Mouse (Mus musculus): ENCODE data around the gene Tk2. TPM values are rescaled to one million over a fixed set of nuclear protein-coding genes. Genes with fewer than 3 reads are reported as not detected.

The Tk2 gene
- total RNA-seq, 1 experiment = 9.8 TPM

DNA sequence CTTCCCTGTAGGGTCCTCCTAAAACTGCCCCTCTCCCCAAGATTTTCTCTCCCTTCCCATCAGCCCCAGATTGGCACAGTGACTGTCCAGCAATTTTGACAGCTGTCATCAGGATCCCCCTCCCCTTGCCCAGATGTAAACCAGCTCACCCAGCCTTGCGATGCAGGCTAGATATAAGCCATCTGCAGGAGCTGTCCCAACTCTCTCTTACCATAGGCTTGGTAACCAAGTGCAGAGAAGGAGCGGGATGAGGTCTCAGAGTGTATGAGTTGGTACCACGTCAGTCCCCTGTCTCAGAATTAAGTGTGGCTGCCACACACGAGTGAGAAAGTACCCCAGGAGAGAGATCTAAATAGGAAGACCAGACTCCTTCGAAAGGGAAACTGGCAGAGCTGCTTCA lies 59.9 kb downstream of the Tk2 start:
- Histone ChIP-seq H3K9ac (ENCODE audit: insufficient read depth, low read depth, low read length, poor library complexity, severe bottlenecking) (no peak overlapping the region), H3K4me3 (ENCODE audit: insufficient read depth in 1 of 2, low read depth in 1 of 2, low read length in 2 of 2, poor library complexity in 1 of 2, severe bottlenecking in 1 of 2) (no peak overlapping the region), H3K9me3 (ENCODE audit: control insufficient read depth, insufficient read depth, low read depth, low read length) (no peaks in the 10 kb centered on the region), H3K4me1 (ENCODE audit: control insufficient read depth in 2 of 2, insufficient read depth in 2 of 2, low read length in 2 of 2, poor library complexity in 1 of 2) (no peaks in the 10 kb centered on the region), H3K27ac (ENCODE audit: insufficient read depth, low read depth, low read length, poor library complexity, severe bottlenecking) (no peak overlapping the region), H3K36me3 (ENCODE audit: control insufficient read depth, insufficient read depth, low read length, poor library complexity, severe bottlenecking) (no peaks in the 10 kb centered on the region)
- in situ Hi-C loops (cut with MboI; ENCODE audit: low sequenced_read_pairs in 2 of 2, unreplicated experiment in 2 of 2) = no loop called here
- TF ChIP-seq CHD2 (IDR thresholded peaks at IDR 0.05; ENCODE audit: low read depth, low read length) = no peak
- DNase-seq (ENCODE audit: low read depth, low spot score) = no peak

DNA sequence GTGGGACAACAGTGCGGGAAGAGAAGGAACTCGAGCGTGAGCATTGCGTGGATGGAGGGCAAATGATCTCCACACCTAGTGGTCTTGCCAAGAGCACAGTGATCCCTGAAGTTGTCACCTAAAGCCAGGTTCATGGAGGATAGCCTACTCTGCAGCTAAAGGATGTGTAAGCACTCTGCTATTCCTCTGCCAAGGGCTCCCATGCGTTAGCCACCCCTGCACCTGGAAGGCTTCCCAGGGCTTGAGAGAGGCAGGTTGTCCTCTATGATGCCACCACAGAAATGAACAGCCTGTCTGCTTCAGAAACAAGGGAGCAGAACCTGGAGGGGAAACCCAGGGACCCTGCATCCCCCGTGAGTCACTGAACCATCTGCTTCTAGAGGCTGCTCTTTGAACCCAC lies 60.7 kb downstream of the Tk2 start:
- H3K27ac ChIP-seq (ENCODE audit: insufficient read depth, low read depth, low read length, poor library complexity, severe bottlenecking) = no peak overlapping the region
- H3K9ac ChIP-seq (ENCODE audit: insufficient read depth, low read depth, low read length, poor library complexity, severe bottlenecking) = no peak overlapping the region
- in situ Hi-C loops (cut with MboI; ENCODE audit: low sequenced_read_pairs in 2 of 2, unreplicated experiment in 2 of 2) = no loop called here
- H3K9me3 ChIP-seq (ENCODE audit: control insufficient read depth, insufficient read depth, low read depth, low read length) = no peaks in the 10 kb centered on the region
- H3K36me3 ChIP-seq (ENCODE audit: control insufficient read depth, insufficient read depth, low read length, poor library complexity, severe bottlenecking) = no peaks in the 10 kb centered on the region
- TF ChIP-seq ZNF384 (IDR thresholded peaks at IDR 0.05; ENCODE audit: low read depth, low read length) (no peak), MAFK (IDR thresholded peaks at IDR 0.05; ENCODE audit: insufficient read depth, low read depth, low read length) (no peak), HCFC1 (IDR thresholded peaks at IDR 0.05; ENCODE audit: borderline replicate concordance, insufficient read depth, low read length) (no peak), CHD2 (IDR thresholded peaks at IDR 0.05; ENCODE audit: low read depth, low read length) (no peak), ZC3H11A (IDR thresholded peaks at IDR 0.05; ENCODE audit: borderline replicate concordance, low read depth, low read length) (no peak)
- no peak for DNase-seq (ENCODE audit: low read depth, low spot score)
- H3K4me3 ChIP-seq (ENCODE audit: insufficient read depth in 1 of 2, low read depth in 1 of 2, low read length in 2 of 2, poor library complexity in 1 of 2, severe bottlenecking in 1 of 2) = no peak overlapping the region
- H3K4me1 ChIP-seq (ENCODE audit: control insufficient read depth in 2 of 2, insufficient read depth in 2 of 2, low read length in 2 of 2, poor library complexity in 1 of 2) = no peaks in the 10 kb centered on the region

DNA sequence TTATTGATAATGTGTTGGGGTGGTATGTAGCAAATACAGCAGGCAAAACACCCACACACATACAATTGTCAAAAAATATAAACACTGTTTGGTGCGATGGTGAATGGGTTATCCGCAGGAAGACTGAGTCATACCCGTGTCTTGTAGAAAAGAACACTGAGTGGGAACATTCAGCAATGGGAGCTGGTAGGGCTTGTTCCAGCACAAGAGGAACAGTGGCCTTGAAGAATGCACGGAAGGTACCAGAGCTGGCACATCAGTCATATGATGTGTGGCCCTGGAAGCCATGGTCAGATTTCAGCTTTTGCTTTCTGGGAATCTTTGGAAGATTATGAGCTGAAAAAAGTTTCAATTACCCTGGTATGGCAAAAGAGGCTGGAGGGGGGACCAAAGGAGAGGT lies 61.5 kb downstream of the Tk2 start:
- no peak for DNase-seq (ENCODE audit: low read depth, low spot score)
- no peak overlapping the region for H3K27ac ChIP-seq (ENCODE audit: insufficient read depth, low read depth, low read length, poor library complexity, severe bottlenecking)
- no peak overlapping the region for H3K4me3 ChIP-seq (ENCODE audit: insufficient read depth in 1 of 2, low read depth in 1 of 2, low read length in 2 of 2, poor library complexity in 1 of 2, severe bottlenecking in 1 of 2)
- H3K4me1 ChIP-seq (ENCODE audit: control insufficient read depth in 2 of 2, insufficient read depth in 2 of 2, low read length in 2 of 2, poor library complexity in 1 of 2) = no peaks in the 10 kb centered on the region
- H3K9ac ChIP-seq (ENCODE audit: insufficient read depth, low read depth, low read length, poor library complexity, severe bottlenecking) = no peak overlapping the region
- no peaks in the 10 kb centered on the region for H3K9me3 ChIP-seq (ENCODE audit: control insufficient read depth, insufficient read depth, low read depth, low read length)
- no peak for TF ChIP-seq HCFC1 (IDR thresholded peaks at IDR 0.05; ENCODE audit: borderline replicate concordance, insufficient read depth, low read length)
- TF ChIP-seq CHD2 (IDR thresholded peaks at IDR 0.05; ENCODE audit: low read depth, low read length) = no peak
- TF ChIP-seq MAFK (IDR thresholded peaks at IDR 0.05; ENCODE audit: insufficient read depth, low read depth, low read length) = no peak
- TF ChIP-seq ZC3H11A (IDR thresholded peaks at IDR 0.05; ENCODE audit: borderline replicate concordance, low read depth, low read length) = no peak
- no peak for TF ChIP-seq ZNF384 (IDR thresholded peaks at IDR 0.05; ENCODE audit: low read depth, low read length)
- in situ Hi-C loops (cut with MboI; ENCODE audit: low sequenced_read_pairs in 2 of 2, unreplicated experiment in 2 of 2) = no loop called here
- H3K36me3 ChIP-seq (ENCODE audit: control insufficient read depth, insufficient read depth, low read length, poor library complexity, severe bottlenecking) = no peaks in the 10 kb centered on the region

DNA sequence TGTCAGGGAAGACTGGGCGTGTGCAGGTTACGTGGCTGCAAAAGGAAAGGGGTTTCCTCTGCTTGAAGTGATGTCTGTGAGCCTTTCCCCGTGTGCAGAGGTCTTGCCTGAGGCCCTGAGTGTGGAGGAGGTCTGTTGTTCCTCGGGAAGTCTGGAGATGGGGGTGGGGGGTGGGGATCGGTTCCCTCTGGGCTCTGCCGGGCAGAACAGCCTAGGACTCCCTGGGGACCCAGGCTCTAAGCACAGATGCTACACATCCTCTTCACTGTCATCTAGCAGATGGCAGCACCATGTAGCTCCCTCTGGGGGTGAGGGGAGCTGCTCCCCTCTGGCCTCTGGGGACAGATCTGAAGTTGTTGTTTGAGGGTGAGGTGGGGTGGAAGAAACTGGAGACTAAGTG lies 63.5 kb downstream of the Tk2 start:
- TF ChIP-seq ZC3H11A (IDR thresholded peaks at IDR 0.05; ENCODE audit: borderline replicate concordance, low read depth, low read length) (no peak), CHD2 (IDR thresholded peaks at IDR 0.05; ENCODE audit: low read depth, low read length) (no peak), HCFC1 (IDR thresholded peaks at IDR 0.05; ENCODE audit: borderline replicate concordance, insufficient read depth, low read length) (no peak)
- no peaks in the 10 kb centered on the region for H3K36me3 ChIP-seq (ENCODE audit: control insufficient read depth, insufficient read depth, low read length, poor library complexity, severe bottlenecking)
- no peak overlapping the region for H3K9ac ChIP-seq (ENCODE audit: insufficient read depth, low read depth, low read length, poor library complexity, severe bottlenecking)
- in situ Hi-C loops (cut with MboI; ENCODE audit: low sequenced_read_pairs in 2 of 2, unreplicated experiment in 2 of 2) = no loop called here
- H3K9me3 ChIP-seq (ENCODE audit: control insufficient read depth, insufficient read depth, low read depth, low read length) = no peaks in the 10 kb centered on the region
- H3K27ac ChIP-seq (ENCODE audit: insufficient read depth, low read depth, low read length, poor library complexity, severe bottlenecking) = no peak overlapping the region
- no peak overlapping the region for H3K4me3 ChIP-seq (ENCODE audit: insufficient read depth in 1 of 2, low read depth in 1 of 2, low read length in 2 of 2, poor library complexity in 1 of 2, severe bottlenecking in 1 of 2)
- no peak for DNase-seq (ENCODE audit: low read depth, low spot score)
- no peaks in the 10 kb centered on the region for H3K4me1 ChIP-seq (ENCODE audit: control insufficient read depth in 2 of 2, insufficient read depth in 2 of 2, low read length in 2 of 2, poor library complexity in 1 of 2)

DNA sequence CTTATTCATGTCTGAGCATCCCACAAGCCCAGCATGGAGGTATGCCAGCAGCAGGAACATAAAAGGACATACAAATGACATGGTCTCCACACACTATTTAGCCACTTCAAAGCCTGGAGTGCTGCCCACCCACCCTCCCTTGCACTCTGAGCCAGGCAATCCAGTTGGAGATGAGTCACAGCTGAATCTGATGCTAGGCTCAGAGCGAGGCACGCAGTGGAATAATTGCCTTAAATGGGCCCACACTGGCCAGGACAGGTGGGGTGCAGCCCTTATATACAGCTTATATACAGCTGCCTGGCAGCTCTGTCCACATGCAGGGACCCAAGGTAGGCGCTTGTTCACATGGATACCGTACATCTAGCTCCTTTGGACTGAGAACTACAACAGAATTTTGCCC lies 71.3 kb downstream of the Tk2 start:
- in situ Hi-C loops (cut with MboI; ENCODE audit: low sequenced_read_pairs in 2 of 2, unreplicated experiment in 2 of 2) = no loop called here
- Histone ChIP-seq H3K9me3 (ENCODE audit: control insufficient read depth, insufficient read depth, low read depth, low read length) (no peaks in the 10 kb centered on the region), H3K4me1 (ENCODE audit: control insufficient read depth in 2 of 2, insufficient read depth in 2 of 2, low read length in 2 of 2, poor library complexity in 1 of 2) (no peaks in the 10 kb centered on the region), H3K9ac (ENCODE audit: insufficient read depth, low read depth, low read length, poor library complexity, severe bottlenecking) (no peak overlapping the region), H3K27ac (ENCODE audit: insufficient read depth, low read depth, low read length, poor library complexity, severe bottlenecking) (no peak overlapping the region), H3K4me3 (ENCODE audit: insufficient read depth in 1 of 2, low read depth in 1 of 2, low read length in 2 of 2, poor library complexity in 1 of 2, severe bottlenecking in 1 of 2) (no peak overlapping the region), H3K36me3 (ENCODE audit: control insufficient read depth, insufficient read depth, low read length, poor library complexity, severe bottlenecking) (no peaks in the 10 kb centered on the region)
- no peak for TF ChIP-seq HCFC1 (IDR thresholded peaks at IDR 0.05; ENCODE audit: borderline replicate concordance, insufficient read depth, low read length)
- no peak for TF ChIP-seq ZNF384 (IDR thresholded peaks at IDR 0.05; ENCODE audit: low read depth, low read length)
- no peak for TF ChIP-seq MAFK (IDR thresholded peaks at IDR 0.05; ENCODE audit: insufficient read depth, low read depth, low read length)
- TF ChIP-seq CHD2 (IDR thresholded peaks at IDR 0.05; ENCODE audit: low read depth, low read length) = no peak
- no peak for TF ChIP-seq ZC3H11A (IDR thresholded peaks at IDR 0.05; ENCODE audit: borderline replicate concordance, low read depth, low read length)
- no peak for DNase-seq (ENCODE audit: low read depth, low spot score)

Other genes starting within 250 kb of the Tk2 start
- 0.16 and 2.0 TPM in 2 replicates for gene Cdh5, start 146.9 kb downstream of the Tk2 start, total RNA-seq (2012; rRNA removed)
- 0.09 and 0.11 TPM in 2 replicates for gene Bean1, start 78.1 kb downstream of the Tk2 start, total RNA-seq (2012; rRNA removed)
- gene Cklf, start 2.3 kb upstream of the Tk2 start, total RNA-seq (2012; rRNA removed) = 33.0 and 42.7 TPM in 2 replicates
- gene Cmtm2a, start 44.6 kb upstream of the Tk2 start, total RNA-seq (2012; rRNA removed) = not detected in 2 replicates
- gene Gm45711, start 61.5 kb upstream of the Tk2 start, total RNA-seq (2012; rRNA removed) = not detected in 2 replicates
- not detected in 2 replicates for gene Cmtm1, start 61.6 kb upstream of the Tk2 start, total RNA-seq (2012; rRNA removed)
- not detected in 2 replicates for gene Gm11020, start 73.0 kb upstream of the Tk2 start, total RNA-seq (2012; rRNA removed)
- not detected in 2 replicates for gene Cmtm2b, start 73.7 kb upstream of the Tk2 start, total RNA-seq (2012; rRNA removed)
- 8.0 and 12.6 TPM in 2 replicates for gene Cmtm3, start 90.9 kb upstream of the Tk2 start, total RNA-seq (2012; rRNA removed)
- gene Cmtm4, start 147.2 kb upstream of the Tk2 start, total RNA-seq (2012; rRNA removed) = 20.5 and 21.3 TPM in 2 replicates
- 27.5 and 28.9 TPM in 2 replicates for gene Dync1li2, start 194.5 kb upstream of the Tk2 start, total RNA-seq (2012; rRNA removed)

Data from ES-E14 (cell line).